Mouse (Mus musculus) MEL (cell line): Measurements from ENCODE around the gene Dcps. TPM values are rescaled to one million over a fixed set of nuclear protein-coding genes. Genes with fewer than 3 reads are reported as not detected.

Experiments used
- DNase-seq: peaks from one replicate; pipeline ENCODE4 v3.0.0; 2011; ENCODE audit warnings: low read depth, low spot score
- H3K27ac ChIP-seq: 2 replicates; pipeline ENCODE4 v1.5.1; 2012; ENCODE audit warnings: low read depth, mild to moderate bottlenecking, control low read depth, low read length, moderate library complexity; ENCODE audit not compliant: control insufficient read depth
- H3K27me3 ChIP-seq, 2 experiments: fragments of 150-350 bp in 1 of 2; sonication (generic) in 1 of 2; 2 replicates each; pipeline ENCODE4 v1.6.1; 2012; ENCODE audit warnings: low read length in 2 of 2, mild to moderate bottlenecking in 2 of 2, improper control_type of control experiment in 1 of 2, moderate library complexity in 1 of 2; ENCODE audit not compliant: insufficient read depth in 2 of 2, control insufficient read depth in 1 of 2
- H3K36me3 ChIP-seq, 2 experiments: 2 replicates each; pipeline ENCODE4 v1.6.1; 2012 to 2014; ENCODE audit warnings: low read length in 2 of 2, improper control_type of control experiment in 1 of 2, inconsistent platforms in 1 of 2, mild to moderate bottlenecking in 1 of 2; ENCODE audit not compliant: insufficient read depth in 2 of 2, control insufficient read depth in 1 of 2
- H3K4me1 ChIP-seq, 2 experiments: fragments of 150-350 bp in 1 of 2; sonication (generic) in 1 of 2; 2 replicates each; pipeline ENCODE4 v1.6.1; 2012; ENCODE audit warnings: low read length in 2 of 2, improper control_type of control experiment in 1 of 2, mild to moderate bottlenecking in 1 of 2; ENCODE audit not compliant: insufficient read depth in 2 of 2, control insufficient read depth in 1 of 2
- H3K4me3 ChIP-seq, 2 experiments: fragments of 150-350 bp in 1 of 2; sonication (generic) in 1 of 2; 2 replicates each; pipeline ENCODE4 v1.5.1; 2012; ENCODE audit warnings: low read depth in 2 of 2, low read length in 2 of 2, mild to moderate bottlenecking in 2 of 2, moderate library complexity in 2 of 2, control low read depth in 1 of 2, improper control_type of control experiment in 1 of 2; ENCODE audit not compliant: control insufficient read depth in 1 of 2, insufficient read depth in 1 of 2
- H3K79me2 ChIP-seq: 2 replicates; pipeline ENCODE4 v1.6.1; 2012; ENCODE audit warnings: mild to moderate bottlenecking, low read length, moderate library complexity; ENCODE audit not compliant: control insufficient read depth, poor library complexity, insufficient read depth
- H3K9ac ChIP-seq: 2 replicates; pipeline ENCODE4 v1.6.1; 2012; ENCODE audit warnings: low read depth, mild to moderate bottlenecking, control low read depth, low read length, moderate library complexity; ENCODE audit not compliant: control insufficient read depth, poor library complexity, severe bottlenecking
- H3K9me3 ChIP-seq: fragments of 150-350 bp; sonication (generic); replicated peaks from 2 replicates; pipeline ENCODE4 v1.6.1; 2012; ENCODE audit warnings: mild to moderate bottlenecking, low read length, improper control_type of control experiment, moderate library complexity; ENCODE audit not compliant: insufficient read depth
- CHD2 ChIP-seq: IDR thresholded peaks from 2 replicates; pipeline ENCODE4 v1.6.1; 2011; ENCODE audit warnings: low read length, improper control_type of control experiment
- CTCF ChIP-seq, 3 experiments: IDR thresholded peaks in 2 of 3; conservative IDR thresholded peaks in 1 of 3; 2 replicates each; pipeline ENCODE4 v1.5.1; 2011 to 2012; ENCODE audit warnings: low read length in 3 of 3, low read depth in 2 of 3, mild to moderate bottlenecking in 2 of 3, improper control_type of control experiment in 1 of 3, inconsistent platforms in 1 of 3, mixed read lengths in 1 of 3, moderate library complexity in 1 of 3; ENCODE audit not compliant: control insufficient read depth in 1 of 3, insufficient read depth in 1 of 3, poor library complexity in 1 of 3, severe bottlenecking in 1 of 3
- EP300 ChIP-seq, 2 experiments: IDR thresholded peaks; 2 replicates each; pipeline ENCODE4 v1.6.1; 2011; ENCODE audit warnings: improper control_type of control experiment in 2 of 2, low read length in 2 of 2, low read depth in 1 of 2, mild to moderate bottlenecking in 1 of 2
- GABPA ChIP-seq: IDR thresholded peaks from 2 replicates; pipeline ENCODE4 v1.6.1; 2012; ENCODE audit warnings: low read depth, mild to moderate bottlenecking, inconsistent platforms, low read length, improper control_type of control experiment, moderate library complexity
- KAT2A ChIP-seq: conservative IDR thresholded peaks from 2 replicates; pipeline ENCODE4 v1.6.1; 2012; ENCODE audit warnings: low read depth, low read length, improper control_type of control experiment, inconsistent platforms
- MAZ ChIP-seq: IDR thresholded peaks from 2 replicates; pipeline ENCODE4 v1.6.1; 2012; ENCODE audit warnings: low read depth, mild to moderate bottlenecking, inconsistent platforms, low read length, improper control_type of control experiment
- MXI1 ChIP-seq: IDR thresholded peaks from 2 replicates; pipeline ENCODE4 v1.6.1; 2011; ENCODE audit warnings: mild to moderate bottlenecking, low read depth, low read length, improper control_type of control experiment
- POLR2A ChIP-seq, 2 experiments: IDR thresholded peaks; 2 replicates each; pipeline ENCODE4 v1.6.1; 2011 to 2012; ENCODE audit warnings: low read length in 2 of 2, mild to moderate bottlenecking in 2 of 2, control low read depth in 1 of 2, improper control_type of control experiment in 1 of 2, low read depth in 1 of 2, moderate library complexity in 1 of 2; ENCODE audit not compliant: control insufficient read depth in 1 of 2, insufficient read depth in 1 of 2, poor library complexity in 1 of 2
- POLR2AphosphoS5 ChIP-seq: IDR thresholded peaks from 2 replicates; pipeline ENCODE4 v1.6.1; 2012; ENCODE audit warnings: low read depth, borderline replicate concordance, mild to moderate bottlenecking, inconsistent platforms, low read length, moderate library complexity, mixed read lengths
- RAD21 ChIP-seq: IDR thresholded peaks from 2 replicates; pipeline ENCODE4 v1.6.1; 2011; ENCODE audit warnings: mild to moderate bottlenecking, low read depth, low read length, improper control_type of control experiment
- SIN3A ChIP-seq: IDR thresholded peaks from 2 replicates; pipeline ENCODE4 v1.6.1; 2012; ENCODE audit warnings: low read length, improper control_type of control experiment, inconsistent platforms
- TAL1 ChIP-seq: IDR thresholded peaks from 2 replicates; pipeline ENCODE4 v1.6.1; 2012; ENCODE audit warnings: mild to moderate bottlenecking, inconsistent platforms, low read length, moderate library complexity, mixed read lengths
- TCF12 ChIP-seq: IDR thresholded peaks from 2 replicates; pipeline ENCODE4 v1.6.1; 2014; ENCODE audit warnings: low read depth, mild to moderate bottlenecking, inconsistent platforms, low read length, improper control_type of control experiment, moderate library complexity
- USF1 ChIP-seq: IDR thresholded peaks from 2 replicates; pipeline ENCODE4 v1.6.1; 2014; ENCODE audit warnings: low read depth, mild to moderate bottlenecking, inconsistent platforms, low read length, improper control_type of control experiment, moderate library complexity
- USF2 ChIP-seq, 2 experiments: IDR thresholded peaks; 2 replicates each; pipeline ENCODE4 v1.6.1; 2011 to 2012; ENCODE audit warnings: improper control_type of control experiment in 2 of 2, low read length in 2 of 2, borderline replicate concordance in 1 of 2, inconsistent platforms in 1 of 2, low read depth in 1 of 2, mild to moderate bottlenecking in 1 of 2; ENCODE audit not compliant: insufficient read depth in 1 of 2
- polyA plus RNA-seq, 2 experiments: library from polyadenylated mRNA; stranded (reverse) in 1 of 2; unstranded in 1 of 2; fragments of >175 nt in 1 of 2; fragments of >200 nt in 1 of 2; gene quantifications; 2 replicates each; pipeline versions ENCODE4 v1.2.1 to v1.2.4; 2012; ENCODE audit warnings: low replicate concordance in 2 of 2, low read depth in 1 of 2; ENCODE audit not compliant: insufficient read length in 2 of 2, insufficient read depth in 1 of 2, missing spikeins in 1 of 2
- total RNA-seq: library from RNA; depleted of rRNA; stranded (reverse); fragments of 300-350 nt; gene quantifications from 2 replicates; pipeline ENCODE4 v1.2.3, GENCODE M21; 2012

Gene Dcps
- total and polyA plus RNA-seq, 3 experiments = 54.3 to 115 TPM; not detected in 1

DNA sequence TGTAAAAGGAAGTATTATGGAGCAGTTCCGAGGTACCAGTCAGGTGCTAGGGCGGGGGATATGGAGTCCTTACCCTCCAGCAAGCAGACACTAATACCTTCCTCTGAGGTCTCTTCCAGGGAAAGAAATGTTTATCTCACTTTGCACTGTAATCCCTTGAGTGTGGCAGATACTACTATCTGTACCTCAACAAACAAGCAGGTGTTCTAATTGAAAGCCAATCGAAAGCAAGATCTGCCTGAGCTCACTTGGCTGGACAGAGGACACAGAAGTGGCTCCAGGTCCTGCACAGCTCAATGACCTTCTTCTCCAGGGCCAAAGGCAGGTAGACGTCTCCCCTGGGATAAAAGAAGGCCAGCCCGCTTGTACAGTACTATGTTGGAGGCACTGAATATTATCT is 65.8 kb downstream of the Dcps start:
- Histone ChIP-seq H3K79me2 (peaks cover 70% of the 10 kb centered on the region), H3K27me3 (no peaks in the 10 kb centered on the region), H3K9ac (no peak overlapping the region), H3K27ac (no peak overlapping the region), H3K4me1 (peaks cover 12 to 36% of the 10 kb centered on the region in 2 experiments), H3K4me3 (no peak overlapping the region), H3K36me3 (peaks cover 0 to 25% of the 10 kb centered on the region in 2 experiments; a peak in 2 of 4 replicates), H3K9me3 (no peaks in the 10 kb centered on the region)
- TF ChIP-seq CHD2 = no peak
- TF ChIP-seq POLR2AphosphoS5 = no peak
- TF ChIP-seq CTCF (IDR thresholded peaks at IDR 0.05 in 2 of 3, conservative IDR thresholded peaks at IDR 0.05 in 1 of 3; ENCODE audit: control insufficient read depth in 1 of 3, insufficient read depth in 1 of 3, low read depth in 2 of 3, low read length in 3 of 3, poor library complexity in 1 of 3, severe bottlenecking in 1 of 3) = no peak
- no peak for TF ChIP-seq RAD21
- 0 out of 4 replicates have a peak, but pooled peaks of 1 of the 2 experiments have one; percentile 34 for TF ChIP-seq EP300 (IDR thresholded peaks at IDR 0.05; ENCODE audit: low read depth in 1 of 2, low read length in 2 of 2)
- TF ChIP-seq TCF12 = peak; percentile 58; the same call in 1 of the 2 replicates
- no peak for DNase-seq

DNA sequence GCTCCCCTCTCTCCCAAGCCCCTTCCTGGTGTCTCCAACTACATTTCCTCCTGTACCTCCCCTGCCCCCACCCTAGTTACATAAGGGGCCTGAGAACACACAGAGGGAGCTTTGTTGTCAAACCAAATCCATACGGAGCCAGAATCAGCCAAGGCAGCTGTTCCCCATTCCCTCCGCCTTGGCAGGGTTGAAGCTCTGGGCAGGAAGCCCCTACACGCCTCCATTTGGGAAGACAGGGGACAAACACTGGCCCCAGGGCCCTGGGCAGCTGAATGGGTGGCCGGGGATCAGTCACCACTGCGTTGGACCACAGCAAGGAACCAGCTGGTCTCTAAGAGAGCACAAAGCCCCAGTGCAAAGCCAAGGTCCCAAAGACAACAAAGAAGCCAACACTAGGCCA is 66.9 kb downstream of the Dcps start:
- Histone ChIP-seq H3K4me3 (no peak overlapping the region), H3K9ac (no peak overlapping the region), H3K79me2 (peaks cover 66% of the 10 kb centered on the region), H3K9me3 (no peaks in the 10 kb centered on the region)
- no peak for TF ChIP-seq USF2 (IDR thresholded peaks at IDR 0.05; ENCODE audit: borderline replicate concordance in 1 of 2, insufficient read depth in 1 of 2, low read depth in 1 of 2, low read length in 2 of 2)
- no peak for TF ChIP-seq SIN3A
- no peak for TF ChIP-seq GABPA
- TF ChIP-seq POLR2A (IDR thresholded peaks at IDR 0.05; ENCODE audit: control insufficient read depth in 1 of 2, insufficient read depth in 1 of 2, low read depth in 1 of 2, low read length in 2 of 2, poor library complexity in 1 of 2) = no peak
- TF ChIP-seq TAL1 = no peak
- TF ChIP-seq USF1 = no peak
- TF ChIP-seq CHD2 = no peak
- no peak for TF ChIP-seq MAZ
- TF ChIP-seq MXI1 = no peak
- TF ChIP-seq, all 39 proteins: peak for 0
- no peak for DNase-seq
- peaks cover 0 to 15% of the 10 kb centered on the region in 2 experiments; a peak in 2 of 4 replicates for H3K36me3 ChIP-seq
- peaks cover 12 to 29% of the 10 kb centered on the region in 2 experiments for H3K4me1 ChIP-seq
- no peak overlapping the region for H3K27ac ChIP-seq
- no peaks in the 10 kb centered on the region for H3K27me3 ChIP-seq

DNA sequence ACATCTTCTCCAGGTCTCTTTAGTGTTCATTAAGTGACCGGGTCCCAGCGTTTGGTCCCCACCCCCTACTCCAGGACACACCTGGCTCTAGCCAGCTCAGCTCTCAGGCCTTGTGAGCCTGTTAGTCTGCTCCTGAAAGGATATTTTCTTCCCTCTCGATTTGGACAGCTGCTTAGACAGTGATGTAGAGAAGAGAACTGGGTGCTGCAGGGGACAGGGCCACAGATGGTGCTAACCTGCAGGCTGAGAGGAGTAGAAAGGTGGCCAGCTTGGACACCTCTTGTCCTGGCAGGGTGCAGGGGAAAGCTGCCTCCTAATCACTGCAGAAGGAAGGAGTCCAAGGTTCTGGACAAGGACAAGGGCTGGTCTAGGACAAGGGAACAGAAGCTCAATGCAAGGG is 67.8 kb downstream of the Dcps start:
- Histone ChIP-seq H3K9me3 (no peaks in the 10 kb centered on the region), H3K36me3 (peaks cover 0 to 12% of the 10 kb centered on the region in 2 experiments; a peak in 3 of 4 replicates), H3K4me3 (no peak overlapping the region), H3K27ac (no peak overlapping the region), H3K4me1 (peaks cover 12 to 29% of the 10 kb centered on the region in 2 experiments), H3K79me2 (peaks cover 58% of the 10 kb centered on the region), H3K27me3 (no peaks in the 10 kb centered on the region), H3K9ac (no peak overlapping the region)
- TF ChIP-seq KAT2A (no peak), USF1 (no peak), EP300 (IDR thresholded peaks at IDR 0.05; ENCODE audit: low read depth in 1 of 2, low read length in 2 of 2) (no peak)
- no peak for DNase-seq
